Mouse (Mus musculus) T-cell, adult 2 months (primary cell): ENCODE data around the gene Mapk6.
"Not testable (repeated sequence)": the region's sequence is repeated elsewhere in the genome, so short reads cannot be mapped to it uniquely, and the experiment has no call there.

Experiments used
- DNase-seq: peaks from one replicate; pipeline ENCODE4 v3.0.0; 2022; ENCODE audit warnings: low spot score

Gene Mapk6

GRCm38 (mm10) chr9:75382825-75383224 lies 27.0 kb downstream of the Mapk6 start:
- DNase-seq: no peak

GRCm38 (mm10) chr9:75378774-75379173 lies 31.0 kb downstream of the Mapk6 start:
- DNase-seq: no peak

GRCm38 (mm10) chr9:75376428-75376827 lies 33.4 kb downstream of the Mapk6 start:
- no peak for DNase-seq

- no peak for DNase-seq
Measured at GRCm38 (mm10) chr9:75375606-75376005, 34.2 kb downstream of the Mapk6 start.

GRCm38 (mm10) chr9:75368779-75369178 lies 41.0 kb downstream of the Mapk6 start:
- no peak for DNase-seq

GRCm38 (mm10) chr9:75366191-75366590 lies 43.6 kb downstream of the Mapk6 start:
- no peak for DNase-seq

GRCm38 (mm10) chr9:75365195-75365594 lies 44.6 kb downstream of the Mapk6 start:
- DNase-seq: no peak

GRCm38 (mm10) chr9:75363702-75364101 lies 46.1 kb downstream of the Mapk6 start:
- not testable (repeated sequence) for DNase-seq

GRCm38 (mm10) chr9:75363001-75363400 lies 46.8 kb downstream of the Mapk6 start:
- no peak for DNase-seq

GRCm38 (mm10) chr9:75362201-75362600 lies 47.6 kb downstream of the Mapk6 start:
- DNase-seq: no peak

GRCm38 (mm10) chr9:75361699-75362098 lies 48.1 kb downstream of the Mapk6 start:
- DNase-seq: peak; percentile 67

- no peak for DNase-seq
Measured at GRCm38 (mm10) chr9:75357087-75357654, 52.6 kb downstream of the Mapk6 start.

GRCm38 (mm10) chr9:75355783-75356182 lies 54.0 kb downstream of the Mapk6 start:
- no peak for DNase-seq

- no peak for DNase-seq
Measured at GRCm38 (mm10) chr9:75353094-75353493, 56.7 kb downstream of the Mapk6 start.

- DNase-seq: no peak
Measured at GRCm38 (mm10) chr9:75348641-75349040, 61.2 kb downstream of the Mapk6 start.

GRCm38 (mm10) chr9:75348066-75348465 lies 61.7 kb downstream of the Mapk6 start:
- no peak for DNase-seq

GRCm38 (mm10) chr9:75347458-75347857 lies 62.3 kb downstream of the Mapk6 start, which contains the start of gene Bcl2l10:
Gene Bcl2l10 (plus strand): TSS chr9:75347758.
- no peak for DNase-seq

- no peak for DNase-seq
Measured at GRCm38 (mm10) chr9:75342433-75342832, 67.4 kb downstream of the Mapk6 start.

- no peak for DNase-seq
Measured at GRCm38 (mm10) chr9:75338016-75338415, 71.8 kb downstream of the Mapk6 start.

GRCm38 (mm10) chr9:75334440-75334839 lies 75.4 kb downstream of the Mapk6 start:
- no peak for DNase-seq

- DNase-seq: no peak
Measured at GRCm38 (mm10) chr9:75330821-75331220, 79.0 kb downstream of the Mapk6 start.

GRCm38 (mm10) chr9:75328047-75328446 lies 81.8 kb downstream of the Mapk6 start:
- no peak for DNase-seq

GRCm38 (mm10) chr9:75322099-75322885 lies 87.5 kb downstream of the Mapk6 start:
- DNase-seq: no peak

GRCm38 (mm10) chr9:75319365-75319764 lies 90.4 kb downstream of the Mapk6 start:
- no peak for DNase-seq
